Mouse (Mus musculus): ENCODE data around the gene Lamb1. TPM values are rescaled to one million over a fixed set of nuclear protein-coding genes. Genes with fewer than 3 reads are reported as not detected.

Gene Lamb1
- polyA plus RNA-seq, 1 experiment from 2014 or later, result 92.1 TPM

GRCm38 (mm10) chr12:31310687-31311086 lies 45.7 kb downstream of the Lamb1 start:
- no peak for ATAC-seq (replicated peaks; ENCODE audit: extremely low read depth, insufficient read depth, low FRiP score)

GRCm38 (mm10) chr12:31311671-31312265 lies 46.7 kb downstream of the Lamb1 start:
- 81% methylated on average over 9 of the region's 9 CpGs for WGBS
- H3K36me3 ChIP-seq (ENCODE audit: control insufficient read depth, insufficient read depth), result peaks cover 79% of the 10 kb centered on the region
- peaks cover 23% of the 10 kb centered on the region for H3K4me1 ChIP-seq (ENCODE audit: control insufficient read depth, insufficient read depth, low read length)
- no peak overlapping the region for H3K4me3 ChIP-seq (ENCODE audit: low read length)
- no peak overlapping the region for H3K9ac ChIP-seq (ENCODE audit: low read length)
- no peak overlapping the region for H3K4me2 ChIP-seq (ENCODE audit: low read depth, low read length)
- no peak overlapping the region for H3K27ac ChIP-seq (ENCODE audit: low read length)
- no peaks in the 10 kb centered on the region for H3K27me3 ChIP-seq (ENCODE audit: control insufficient read depth, insufficient read depth, low read length)
- ATAC-seq (replicated peaks; ENCODE audit: extremely low read depth, insufficient read depth, low FRiP score), result no peak
- 0 out of 2 replicates have a peak, but pooled peaks cover 3% of the 10 kb centered on the region for H3K9me3 ChIP-seq (replicated peaks; ENCODE audit: control insufficient read depth, low read length)

More at GRCm38 (mm10) chr12:31310687-31311086, 45.7 kb downstream of the Lamb1 start:
- Histone ChIP-seq H3K9ac (ENCODE audit: low read length) (no peak overlapping the region), H3K4me1 (ENCODE audit: control insufficient read depth, insufficient read depth, low read length) (peaks cover 33% of the 10 kb centered on the region), H3K36me3 (ENCODE audit: control insufficient read depth, insufficient read depth) (peaks cover 76% of the 10 kb centered on the region), H3K4me2 (ENCODE audit: low read depth, low read length) (no peak overlapping the region), H3K27me3 (ENCODE audit: control insufficient read depth, insufficient read depth, low read length) (no peaks in the 10 kb centered on the region), H3K27ac (ENCODE audit: low read length) (no peak overlapping the region), H3K9me3 (replicated peaks; ENCODE audit: control insufficient read depth, low read length) (0 out of 2 replicates have a peak, but pooled peaks cover 3% of the 10 kb centered on the region), H3K4me3 (ENCODE audit: low read length) (no peak overlapping the region)
- WGBS, result 85% methylated on average over 9 of the region's 9 CpGs

GRCm38 (mm10) chr12:31312281-31312680 lies 47.2 kb downstream of the Lamb1 start:
- Histone ChIP-seq H3K27me3 (ENCODE audit: control insufficient read depth, insufficient read depth, low read length) (no peaks in the 10 kb centered on the region), H3K36me3 (ENCODE audit: control insufficient read depth, insufficient read depth) (peaks cover 79% of the 10 kb centered on the region), H3K9me3 (replicated peaks; ENCODE audit: control insufficient read depth, low read length) (0 out of 2 replicates have a peak, but pooled peaks cover 3% of the 10 kb centered on the region), H3K4me3 (ENCODE audit: low read length) (no peak overlapping the region), H3K4me1 (ENCODE audit: control insufficient read depth, insufficient read depth, low read length) (peaks cover 22% of the 10 kb centered on the region), H3K27ac (ENCODE audit: low read length) (no peak overlapping the region; the same call in 1 of the 2 replicates), H3K4me2 (ENCODE audit: low read depth, low read length) (no peak overlapping the region), H3K9ac (ENCODE audit: low read length) (no peak overlapping the region)
- ATAC-seq (replicated peaks; ENCODE audit: extremely low read depth, insufficient read depth, low FRiP score), result no peak
- 81% methylated on average over 5 of the region's 5 CpGs for WGBS

- 75% methylated on average over 4 of the region's 4 CpGs for WGBS
- peak overlapping the region; percentile 56 for H3K27ac ChIP-seq (ENCODE audit: low read length)
- no peak overlapping the region for H3K4me2 ChIP-seq (ENCODE audit: low read depth, low read length)
Measured at GRCm38 (mm10) chr12:31313136-31313535, 48.1 kb downstream of the Lamb1 start.

GRCm38 (mm10) chr12:31314310-31314709 lies 49.3 kb downstream of the Lamb1 start:
- Histone ChIP-seq H3K4me1 (ENCODE audit: control insufficient read depth, insufficient read depth, low read length) (peaks cover 37% of the 10 kb centered on the region), H3K4me2 (ENCODE audit: low read depth, low read length) (no peak overlapping the region), H3K9me3 (replicated peaks; ENCODE audit: control insufficient read depth, low read length) (0 out of 2 replicates have a peak, but pooled peaks cover 3% of the 10 kb centered on the region), H3K36me3 (ENCODE audit: control insufficient read depth, insufficient read depth) (peaks cover 76% of the 10 kb centered on the region), H3K4me3 (ENCODE audit: low read length) (no peak overlapping the region), H3K27ac (ENCODE audit: low read length) (peak overlapping the region; percentile 85), H3K9ac (ENCODE audit: low read length) (no peak overlapping the region), H3K27me3 (ENCODE audit: control insufficient read depth, insufficient read depth, low read length) (no peaks in the 10 kb centered on the region)
- 49% methylated on average over 7 of the region's 7 CpGs for WGBS
- peak; percentile 64 for ATAC-seq (replicated peaks; ENCODE audit: extremely low read depth, insufficient read depth, low FRiP score)

More at GRCm38 (mm10) chr12:31313136-31313535, 48.1 kb downstream of the Lamb1 start:
- ATAC-seq (replicated peaks; ENCODE audit: extremely low read depth, insufficient read depth, low FRiP score), result no peak
- 0 out of 2 replicates have a peak overlapping the region, but pooled peaks have one; percentile 9 for H3K9ac ChIP-seq (ENCODE audit: low read length)
- H3K9me3 ChIP-seq (replicated peaks; ENCODE audit: control insufficient read depth, low read length), result 0 out of 2 replicates have a peak, but pooled peaks cover 3% of the 10 kb centered on the region
- H3K4me1 ChIP-seq (ENCODE audit: control insufficient read depth, insufficient read depth, low read length), result peaks cover 29% of the 10 kb centered on the region
- no peak overlapping the region for H3K4me3 ChIP-seq (ENCODE audit: low read length)
- H3K36me3 ChIP-seq (ENCODE audit: control insufficient read depth, insufficient read depth), result peaks cover 74% of the 10 kb centered on the region
- no peaks in the 10 kb centered on the region for H3K27me3 ChIP-seq (ENCODE audit: control insufficient read depth, insufficient read depth, low read length)

GRCm38 (mm10) chr12:31315961-31316360 lies 50.9 kb downstream of the Lamb1 start:
- no peak for ATAC-seq (replicated peaks; ENCODE audit: extremely low read depth, insufficient read depth, low FRiP score)
- no peaks in the 10 kb centered on the region for H3K27me3 ChIP-seq (ENCODE audit: control insufficient read depth, insufficient read depth, low read length)
- 58% methylated on average over 6 of the region's 6 CpGs for WGBS
- H3K4me2 ChIP-seq (ENCODE audit: low read depth, low read length), result no peak overlapping the region
- H3K4me3 ChIP-seq (ENCODE audit: low read length), result no peak overlapping the region
- peaks cover 77% of the 10 kb centered on the region for H3K36me3 ChIP-seq (ENCODE audit: control insufficient read depth, insufficient read depth)
- H3K9ac ChIP-seq (ENCODE audit: low read length), result no peak overlapping the region
- H3K27ac ChIP-seq (ENCODE audit: low read length), result 0 out of 2 replicates have a peak overlapping the region, but pooled peaks have one; percentile 10
- H3K9me3 ChIP-seq (replicated peaks; ENCODE audit: control insufficient read depth, low read length), result 0 out of 2 replicates have a peak, but pooled peaks cover 3% of the 10 kb centered on the region
- H3K4me1 ChIP-seq (ENCODE audit: control insufficient read depth, insufficient read depth, low read length), result peaks cover 37% of the 10 kb centered on the region

GRCm38 (mm10) chr12:31317670-31318408 lies 52.8 kb downstream of the Lamb1 start:
- H3K4me2 ChIP-seq (ENCODE audit: low read depth, low read length), result no peak overlapping the region
- H3K27me3 ChIP-seq (ENCODE audit: control insufficient read depth, insufficient read depth, low read length), result no peaks in the 10 kb centered on the region
- H3K4me1 ChIP-seq (ENCODE audit: control insufficient read depth, insufficient read depth, low read length), result peaks cover 31% of the 10 kb centered on the region
- H3K27ac ChIP-seq (ENCODE audit: low read length), result peak overlapping the region; percentile 67
- H3K4me3 ChIP-seq (ENCODE audit: low read length), result no peak overlapping the region
- 71% methylated on average over 7 of the region's 7 CpGs for WGBS
- 0 out of 2 replicates have a peak, but pooled peaks cover 3% of the 10 kb centered on the region for H3K9me3 ChIP-seq (replicated peaks; ENCODE audit: control insufficient read depth, low read length)
- no peak overlapping the region for H3K9ac ChIP-seq (ENCODE audit: low read length)
- peaks cover 82% of the 10 kb centered on the region for H3K36me3 ChIP-seq (ENCODE audit: control insufficient read depth, insufficient read depth)
- ATAC-seq (replicated peaks; ENCODE audit: extremely low read depth, insufficient read depth, low FRiP score), result no peak

GRCm38 (mm10) chr12:31318409-31318963 lies 53.5 kb downstream of the Lamb1 start:
- peaks cover 25% of the 10 kb centered on the region for H3K4me1 ChIP-seq (ENCODE audit: control insufficient read depth, insufficient read depth, low read length)
- ATAC-seq (replicated peaks; ENCODE audit: extremely low read depth, insufficient read depth, low FRiP score), result peak; percentile 34; the same call in 1 of the 2 replicates
- no peaks in the 10 kb centered on the region for H3K27me3 ChIP-seq (ENCODE audit: control insufficient read depth, insufficient read depth, low read length)
- 47% methylated on average over 10 of the region's 10 CpGs for WGBS
- peaks cover 82% of the 10 kb centered on the region for H3K36me3 ChIP-seq (ENCODE audit: control insufficient read depth, insufficient read depth)
- H3K9ac ChIP-seq (ENCODE audit: low read length), result no peak overlapping the region
- peak overlapping the region; percentile 67 for H3K27ac ChIP-seq (ENCODE audit: low read length)
- no peak overlapping the region for H3K4me3 ChIP-seq (ENCODE audit: low read length)
- H3K9me3 ChIP-seq (replicated peaks; ENCODE audit: control insufficient read depth, low read length), result 0 out of 2 replicates have a peak, but pooled peaks cover 3% of the 10 kb centered on the region
- H3K4me2 ChIP-seq (ENCODE audit: low read depth, low read length), result no peak overlapping the region
